Mouse (Mus musculus) cerebellum, adult 8-10 months (tissue): ENCODE measurements at regions not wholly inside any gene's neighbourhood (a gene's known extent, or its start where the extent isn't known, plus 50 kb on each side); places are given as distances from the start of the nearest gene placed in this dataset.

ENCODE experiments used
- DNase-seq: peaks from one replicate; pipeline ENCODE4 v3.0.0; 2022

GRCm38 (mm10) chr1:81950853-81951252 lies 282.1 kb upstream of the Gm9747 start:
- DNase-seq, result no peak

- no peak for DNase-seq
These were observed 281.4 kb upstream of the Gm9747 start for GRCm38 (mm10) chr1:81951493-81952011.

- no peak for DNase-seq
These were observed 280.8 kb upstream of the Gm9747 start for GRCm38 (mm10) chr1:81952095-81952494.

GRCm38 (mm10) chr1:81954507-81954906 lies 278.4 kb upstream of the Gm9747 start:
- DNase-seq, result no peak

- no peak for DNase-seq
These were observed 265.9 kb upstream of the Gm9747 start for GRCm38 (mm10) chr1:81967062-81967461.

GRCm38 (mm10) chr1:81967746-81968295 lies 265.1 kb upstream of the Gm9747 start:
- no peak for DNase-seq

- no peak for DNase-seq
These were observed 260.3 kb upstream of the Gm9747 start for GRCm38 (mm10) chr1:81972575-81972974.

- no peak for DNase-seq
These were observed 259.4 kb upstream of the Gm9747 start for GRCm38 (mm10) chr1:81973481-81973880.

- no peak for DNase-seq
These were observed 225.0 kb upstream of the Gm9747 start for GRCm38 (mm10) chr1:82007943-82008342.

GRCm38 (mm10) chr1:82008805-82009204 lies 224.1 kb upstream of the Gm9747 start:
- DNase-seq, result no peak

- no peak for DNase-seq
These were observed 221.9 kb upstream of the Gm9747 start for GRCm38 (mm10) chr1:82010995-82011394.

GRCm38 (mm10) chr1:82015341-82015740 lies 217.6 kb upstream of the Gm9747 start:
- no peak for DNase-seq

GRCm38 (mm10) chr1:82018701-82019404 lies 214.1 kb upstream of the Gm9747 start:
- DNase-seq, result no peak

- no peak for DNase-seq
These were observed 205.2 kb upstream of the Gm9747 start for GRCm38 (mm10) chr1:82027761-82028160.

- no peak for DNase-seq
These were observed 201.8 kb upstream of the Gm9747 start for GRCm38 (mm10) chr1:82031130-82031529.

- DNase-seq, result no peak
These were observed 200.5 kb upstream of the Gm9747 start for GRCm38 (mm10) chr1:82032410-82032809.

GRCm38 (mm10) chr1:82038171-82038570 lies 194.7 kb upstream of the Gm9747 start:
- no peak for DNase-seq

GRCm38 (mm10) chr1:82038698-82039097 lies 194.2 kb upstream of the Gm9747 start:
- DNase-seq, result no peak

GRCm38 (mm10) chr1:82041286-82042050 lies 191.4 kb upstream of the Gm9747 start:
- DNase-seq, result no peak

- no peak for DNase-seq
These were observed 190.9 kb upstream of the Gm9747 start for GRCm38 (mm10) chr1:82042051-82042432.

GRCm38 (mm10) chr1:82042527-82042926 lies 190.4 kb upstream of the Gm9747 start:
- DNase-seq, result no peak

GRCm38 (mm10) chr1:82066291-82066690 lies 166.6 kb upstream of the Gm9747 start:
- DNase-seq, result no peak

- no peak for DNase-seq
These were observed 164.3 kb upstream of the Gm9747 start for GRCm38 (mm10) chr1:82068571-82068970.
